Mouse (Mus musculus) liver, embryonic 11.5 days (tissue): ENCODE results near the gene Slc25a45. TPM values are rescaled to one million over a fixed set of nuclear protein-coding genes. Genes with fewer than 3 reads are reported as not detected.

Experiments used
- ATAC-seq: fragments of 200-750 bp; cut with Nextera tagmentation; replicated peaks from 2 replicates; pipeline ENCODE4 v1.8.0; 2017; ENCODE audit warnings: moderate number of reproducible peaks, mild to moderate bottlenecking, moderate TSS enrichment, moderate library complexity; ENCODE audit not compliant: low FRiP score
- DNase-seq: peaks from one replicate; pipeline ENCODE4 v3.0.0-alpha.2; 2017; ENCODE audit warnings: low spot score
- H3K27ac ChIP-seq: fragments of 300-500 bp; sonication (generic); 2 replicates; pipeline ENCODE4 v1.5.1; 2014; ENCODE audit warnings: mild to moderate bottlenecking, low read depth, low read length, control low read depth
- H3K27me3 ChIP-seq: fragments of 300-500 bp; sonication (generic); replicated peaks from 2 replicates; pipeline ENCODE4 v1.6.1; 2014; ENCODE audit warnings: low read length, mixed read lengths; ENCODE audit not compliant: control insufficient read depth, insufficient read depth
- H3K36me3 ChIP-seq: fragments of 300-500 bp; sonication (generic); 2 replicates; pipeline ENCODE4 v1.6.1; 2014; ENCODE audit warnings: mild to moderate bottlenecking, low read length, moderate library complexity, mixed read lengths; ENCODE audit not compliant: control insufficient read depth, insufficient read depth
- H3K4me1 ChIP-seq: fragments of 300-500 bp; sonication (generic); replicated peaks from 2 replicates; pipeline ENCODE4 v1.6.1; 2014; ENCODE audit warnings: low read length, mixed read lengths; ENCODE audit not compliant: control insufficient read depth, insufficient read depth
- H3K4me2 ChIP-seq: fragments of 300-500 bp; sonication (generic); 2 replicates; pipeline ENCODE4 v1.6.1; 2014; ENCODE audit warnings: mild to moderate bottlenecking, control low read depth, moderate library complexity
- H3K4me3 ChIP-seq: fragments of 300-500 bp; sonication (generic); 2 replicates; pipeline ENCODE4 v1.5.1; 2014; ENCODE audit warnings: low read depth, low read length, control low read depth
- H3K9ac ChIP-seq: fragments of 300-500 bp; sonication (generic); 2 replicates; pipeline ENCODE4 v1.6.1; 2014; ENCODE audit warnings: low read depth, low read length, control low read depth
- H3K9me3 ChIP-seq: fragments of 300-500 bp; sonication (generic); 2 replicates; pipeline ENCODE4 v1.6.1; 2016; ENCODE audit warnings: low read length, inconsistent platforms, mixed read lengths; ENCODE audit not compliant: control insufficient read depth
- WGBS: fragments of 180-500 bp; shearing (Covaris S2); extraction: QIAGEN DNeasy Blood & Tissue Kit; methylation state at CpG from one replicate; pipeline ENCODE4 v1.1.7; 2014; 5-methylcytosine and 5-hydroxymethylcytosine counted together
- polyA plus RNA-seq: library from polyadenylated mRNA; unstranded; fragments of >200 nt; fragmentation: Nextera tagmentation; extraction: Ambion mirVana; gene quantifications from 2 replicates; pipeline ENCODE4 v1.2.1, GENCODE M21; 2014

The Slc25a45 gene
- polyA plus RNA-seq, result 7.5 and 8.2 TPM in 2 replicates

GRCm38 (mm10) chr19:5877618-5878361, at the start of gene Slc25a45:
Slc25a45 (plus strand) TSS chr19:5877808.
- Histone ChIP-seq H3K9me3 (no peaks in the 10 kb centered on the region), H3K9ac (peak within 1 kb of the TSS; percentile 51), H3K27me3 (no peaks in the 10 kb centered on the region), H3K4me2 (peak within 1 kb of the TSS; percentile 39), H3K36me3 (no peaks in the 10 kb centered on the region), H3K4me1 (peaks cover 31% of the 10 kb centered on the region), H3K4me3 (peak within 1 kb of the TSS; percentile 23), H3K27ac (peak within 1 kb of the TSS; percentile 66)
- WGBS, result 43% methylated on average over 15 of the region's 15 CpGs
- DNase-seq (peak; percentile 63), ATAC-seq (peak; percentile 65)

- Histone ChIP-seq H3K36me3 (no peaks in the 10 kb centered on the region), H3K27me3 (no peaks in the 10 kb centered on the region), H3K4me1 (peaks cover 25% of the 10 kb centered on the region), H3K4me3 (no peak overlapping the region), H3K9ac (no peak overlapping the region), H3K4me2 (no peak overlapping the region), H3K27ac (no peak overlapping the region), H3K9me3 (no peaks in the 10 kb centered on the region)
- 85% methylated on average over 3 of the region's 3 CpGs for WGBS
- ATAC-seq, result no peak
- DNase-seq, result no peak
Observed at GRCm38 (mm10) chr19:5828155-5828554, 49.5 kb upstream of the Slc25a45 start.

GRCm38 (mm10) chr19:5828905-5829304, 48.7 kb upstream of the Slc25a45 start:
- Histone ChIP-seq H3K4me1 (peaks cover 20% of the 10 kb centered on the region), H3K27me3 (no peaks in the 10 kb centered on the region), H3K4me3 (no peak overlapping the region), H3K9ac (no peak overlapping the region), H3K4me2 (no peak overlapping the region), H3K36me3 (no peaks in the 10 kb centered on the region), H3K27ac (no peak overlapping the region), H3K9me3 (no peaks in the 10 kb centered on the region)
- DNase-seq (no peak), ATAC-seq (no peak)
- 86% methylated on average over 7 of the region's 7 CpGs for WGBS

GRCm38 (mm10) chr19:5829958-5830615, 47.5 kb upstream of the Slc25a45 start:
- Histone ChIP-seq H3K4me2 (no peak overlapping the region), H3K9ac (no peak overlapping the region), H3K4me1 (peaks cover 11% of the 10 kb centered on the region), H3K27me3 (no peaks in the 10 kb centered on the region), H3K4me3 (no peak overlapping the region), H3K36me3 (0 out of 2 replicates have a peak, but pooled peaks cover 1% of the 10 kb centered on the region), H3K9me3 (no peaks in the 10 kb centered on the region), H3K27ac (no peak overlapping the region)
- DNase-seq, result no peak
- no peak for ATAC-seq
- whole genome bisulfite sequencing, result 86% methylated on average over 19 of the region's 19 CpGs

GRCm38 (mm10) chr19:5830776-5831175, 46.8 kb upstream of the Slc25a45 start:
- no peak for DNase-seq
- Histone ChIP-seq H3K4me1 (peaks cover 13% of the 10 kb centered on the region), H3K27ac (no peak overlapping the region), H3K4me3 (no peak overlapping the region), H3K27me3 (no peaks in the 10 kb centered on the region), H3K9me3 (no peaks in the 10 kb centered on the region), H3K4me2 (no peak overlapping the region), H3K9ac (no peak overlapping the region), H3K36me3 (0 out of 2 replicates have a peak, but pooled peaks cover 2% of the 10 kb centered on the region)
- ATAC-seq, result no peak
- 85% methylated on average over 7 of the region's 7 CpGs for WGBS

GRCm38 (mm10) chr19:5831224-5831957, 46.2 kb upstream of the Slc25a45 start:
- DNase-seq (no peak), ATAC-seq (no peak)
- Histone ChIP-seq H3K9me3 (no peaks in the 10 kb centered on the region), H3K4me3 (no peak overlapping the region), H3K36me3 (0 out of 2 replicates have a peak, but pooled peaks cover 2% of the 10 kb centered on the region), H3K27me3 (no peaks in the 10 kb centered on the region), H3K9ac (no peak overlapping the region), H3K4me1 (peaks cover 13% of the 10 kb centered on the region), H3K4me2 (no peak overlapping the region), H3K27ac (no peak overlapping the region)
- WGBS, result 80% methylated on average over 11 of the region's 11 CpGs

GRCm38 (mm10) chr19:5831958-5832320, 45.7 kb upstream of the Slc25a45 start:
- H3K4me3 ChIP-seq, result no peak overlapping the region
- H3K27ac ChIP-seq, result no peak overlapping the region
- H3K4me2 ChIP-seq, result no peak overlapping the region
- peaks cover 12% of the 10 kb centered on the region for H3K4me1 ChIP-seq
- WGBS, result 86% methylated on average over 4 of the region's 4 CpGs
- ATAC-seq (no peak), DNase-seq (no peak)
- no peaks in the 10 kb centered on the region for H3K9me3 ChIP-seq
- H3K27me3 ChIP-seq, result no peaks in the 10 kb centered on the region
- H3K36me3 ChIP-seq, result 0 out of 2 replicates have a peak, but pooled peaks cover 2% of the 10 kb centered on the region
- no peak overlapping the region for H3K9ac ChIP-seq

- no peak for DNase-seq
- H3K4me3 ChIP-seq, result no peak overlapping the region
- 0 out of 2 replicates have a peak, but pooled peaks cover 2% of the 10 kb centered on the region for H3K36me3 ChIP-seq
- ATAC-seq, result no peak
- no peak overlapping the region for H3K4me2 ChIP-seq
- H3K27ac ChIP-seq, result no peak overlapping the region
- 64% methylated on average over 6 of the region's 6 CpGs for WGBS
- no peak overlapping the region for H3K9ac ChIP-seq
- no peaks in the 10 kb centered on the region for H3K9me3 ChIP-seq
- peaks cover 9% of the 10 kb centered on the region for H3K4me1 ChIP-seq
- no peaks in the 10 kb centered on the region for H3K27me3 ChIP-seq
Observed at GRCm38 (mm10) chr19:5832326-5832725, 45.3 kb upstream of the Slc25a45 start.
